Mouse (Mus musculus): ENCODE measurements around the gene Mroh8. TPM values are rescaled to one million over a fixed set of nuclear protein-coding genes. Genes with fewer than 3 reads are reported as not detected.
"Not testable (repeated sequence)": the region's sequence is repeated elsewhere in the genome, so short reads cannot be mapped to it uniquely, and the experiment has no call there.

The Mroh8 gene
- polyA plus RNA-seq, 1 experiment, result 3.4 TPM

DNA sequence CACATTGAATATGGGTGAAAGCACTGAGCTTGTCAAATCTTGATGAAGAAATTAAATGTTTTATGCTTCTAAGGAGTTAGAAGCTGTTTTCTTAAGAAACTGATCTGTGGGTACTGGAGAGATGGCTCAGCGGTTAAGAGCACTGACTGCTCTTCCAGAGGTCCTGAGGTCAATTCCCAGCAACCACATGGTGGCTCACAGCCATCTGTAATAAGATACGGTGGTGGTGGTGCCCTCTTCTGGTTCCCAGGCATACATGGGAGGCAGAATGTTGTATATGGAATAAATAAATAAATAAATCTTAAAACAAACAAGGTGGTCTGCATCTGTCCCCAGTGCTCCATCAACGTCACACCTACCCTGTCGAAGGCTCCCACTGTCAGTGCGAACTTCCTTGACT lies 104.9 kb downstream of the Mroh8 start:
- no peak for TF ChIP-seq CTCF (IDR thresholded peaks at IDR 0.05; ENCODE audit: control insufficient read depth, insufficient read depth, low read length)
- TF ChIP-seq POLR2A (IDR thresholded peaks at IDR 0.05; ENCODE audit: borderline replicate concordance, control insufficient read depth, low read depth, low read length), result no peak

DNA sequence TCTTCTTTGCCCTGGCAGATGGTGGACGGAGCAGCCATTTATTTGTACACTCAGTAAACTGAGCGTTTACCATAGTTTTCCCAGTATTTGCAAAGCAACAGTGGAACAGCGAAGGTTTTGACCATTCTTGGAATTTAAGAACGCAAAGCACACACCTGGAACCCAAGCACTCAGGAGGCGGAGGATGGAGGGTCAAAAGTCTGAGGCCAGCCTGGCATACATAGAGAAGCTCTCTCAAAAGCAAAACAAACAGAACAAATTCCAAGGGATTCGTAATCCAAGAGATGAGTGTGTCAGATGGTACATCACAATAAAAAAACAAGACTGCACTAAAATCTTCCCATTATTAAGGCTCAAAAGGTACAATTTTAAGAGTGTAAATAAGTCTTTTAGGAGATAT lies 105.8 kb downstream of the Mroh8 start:
- TF ChIP-seq CTCF (IDR thresholded peaks at IDR 0.05; ENCODE audit: control insufficient read depth, insufficient read depth, low read length) (no peak), POLR2A (IDR thresholded peaks at IDR 0.05; ENCODE audit: borderline replicate concordance, control insufficient read depth, low read depth, low read length) (no peak)
- no peaks in the 10 kb centered on the region for H3K4me1 ChIP-seq (ENCODE audit: control insufficient read depth, insufficient read depth, low read length)
- 96% methylated on average over 6 of the region's 6 CpGs for WGBS
- no peak overlapping the region for H3K27ac ChIP-seq (ENCODE audit: control insufficient read depth, insufficient read depth, low read depth, low read length, poor library complexity)
- no peak overlapping the region for H3K4me3 ChIP-seq (replicated peaks; ENCODE audit: control insufficient read depth, low read depth, low read length)

More for the DNA sequence above, 104.9 kb downstream of the Mroh8 start:
- Histone ChIP-seq H3K4me3 (replicated peaks; ENCODE audit: control insufficient read depth, low read depth, low read length) (no peak overlapping the region), H3K4me1 (ENCODE audit: control insufficient read depth, insufficient read depth, low read length) (no peaks in the 10 kb centered on the region), H3K27ac (ENCODE audit: control insufficient read depth, insufficient read depth, low read depth, low read length, poor library complexity) (no peak overlapping the region)
- 86% methylated on average over 5 of the region's 5 CpGs for WGBS

DNA sequence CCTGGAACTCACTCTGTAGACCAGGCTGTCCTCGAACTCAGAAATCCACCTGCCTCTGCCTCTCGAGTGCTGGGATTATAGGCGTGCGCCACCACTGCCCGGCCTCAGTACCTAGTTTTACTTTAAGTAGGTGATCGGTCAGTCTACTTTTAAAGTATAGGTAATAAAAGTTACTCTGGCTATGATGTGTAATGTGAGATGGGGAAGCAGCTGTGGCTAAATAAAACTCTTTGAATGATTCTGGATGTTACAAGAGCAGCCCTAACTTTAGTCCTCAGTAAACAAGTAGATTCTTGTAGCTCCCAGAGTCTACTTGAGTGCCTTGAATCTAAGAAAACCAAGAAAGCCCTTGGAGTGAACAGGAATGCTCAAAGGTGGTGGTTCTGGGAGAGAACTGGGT lies 106.4 kb downstream of the Mroh8 start:
- WGBS, result 95% methylated on average over 6 of the region's 6 CpGs
- Histone ChIP-seq H3K4me3 (replicated peaks; ENCODE audit: control insufficient read depth, low read depth, low read length) (no peak overlapping the region), H3K27ac (ENCODE audit: control insufficient read depth, insufficient read depth, low read depth, low read length, poor library complexity) (no peak overlapping the region), H3K4me1 (ENCODE audit: control insufficient read depth, insufficient read depth, low read length) (no peaks in the 10 kb centered on the region)
- TF ChIP-seq POLR2A (IDR thresholded peaks at IDR 0.05; ENCODE audit: borderline replicate concordance, control insufficient read depth, low read depth, low read length) (no peak), CTCF (IDR thresholded peaks at IDR 0.05; ENCODE audit: control insufficient read depth, insufficient read depth, low read length) (no peak)

DNA sequence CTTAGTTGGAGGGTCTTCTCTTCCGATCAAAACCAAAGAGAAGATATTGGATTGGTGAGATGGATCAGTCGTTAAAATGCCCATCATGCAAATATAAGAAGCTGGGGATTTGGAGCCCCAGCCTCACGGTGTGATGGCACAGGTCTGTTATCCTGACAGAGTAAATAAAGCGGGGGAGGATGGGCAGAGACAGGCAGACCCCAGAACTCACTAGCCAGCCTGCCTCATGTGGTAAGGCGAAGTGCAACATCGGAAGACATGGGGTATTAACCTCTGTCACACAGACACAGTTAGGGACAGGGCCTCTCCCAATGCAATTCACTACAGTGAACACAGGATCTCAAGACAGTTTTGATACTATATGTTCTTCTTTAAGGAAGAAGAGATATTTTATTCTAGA lies 108.7 kb downstream of the Mroh8 start:
- H3K4me3 ChIP-seq (replicated peaks; ENCODE audit: control insufficient read depth, low read depth, low read length), result no peak overlapping the region
- TF ChIP-seq POLR2A (IDR thresholded peaks at IDR 0.05; ENCODE audit: borderline replicate concordance, control insufficient read depth, low read depth, low read length) (no peak), CTCF (IDR thresholded peaks at IDR 0.05; ENCODE audit: control insufficient read depth, insufficient read depth, low read length) (no peak)
- 90% methylated on average over 6 of the region's 6 CpGs for WGBS
- no peaks in the 10 kb centered on the region for H3K4me1 ChIP-seq (ENCODE audit: control insufficient read depth, insufficient read depth, low read length)
- no peak overlapping the region for H3K27ac ChIP-seq (ENCODE audit: control insufficient read depth, insufficient read depth, low read depth, low read length, poor library complexity)

DNA sequence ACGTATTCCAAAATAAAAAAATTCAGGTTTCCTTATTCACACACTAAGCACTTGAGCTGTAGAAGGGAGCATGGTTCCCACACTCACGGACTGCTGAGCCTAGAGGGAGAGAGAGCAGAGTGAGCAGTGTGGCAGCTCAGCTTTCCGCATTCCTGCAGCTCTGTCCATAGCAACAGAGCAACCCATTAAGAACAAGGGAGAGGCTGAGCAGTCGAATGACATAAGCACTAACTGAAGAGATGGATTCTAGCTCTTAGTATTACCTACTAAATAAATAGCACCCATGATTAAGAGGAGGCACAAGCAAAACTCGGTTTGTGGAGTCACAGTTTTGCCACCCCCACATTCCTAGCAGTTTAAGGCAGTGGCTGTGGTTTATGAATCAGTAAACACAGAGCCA lies 109.2 kb downstream of the Mroh8 start:
- H3K4me3 ChIP-seq (replicated peaks; ENCODE audit: control insufficient read depth, low read depth, low read length), result no peak overlapping the region
- H3K4me1 ChIP-seq (ENCODE audit: control insufficient read depth, insufficient read depth, low read length), result no peaks in the 10 kb centered on the region
- no peak overlapping the region for H3K27ac ChIP-seq (ENCODE audit: control insufficient read depth, insufficient read depth, low read depth, low read length, poor library complexity)
- 86% methylated on average over 5 of the region's 5 CpGs for WGBS
- TF ChIP-seq POLR2A (IDR thresholded peaks at IDR 0.05; ENCODE audit: borderline replicate concordance, control insufficient read depth, low read depth, low read length) (no peak), CTCF (IDR thresholded peaks at IDR 0.05; ENCODE audit: control insufficient read depth, insufficient read depth, low read length) (no peak)

DNA sequence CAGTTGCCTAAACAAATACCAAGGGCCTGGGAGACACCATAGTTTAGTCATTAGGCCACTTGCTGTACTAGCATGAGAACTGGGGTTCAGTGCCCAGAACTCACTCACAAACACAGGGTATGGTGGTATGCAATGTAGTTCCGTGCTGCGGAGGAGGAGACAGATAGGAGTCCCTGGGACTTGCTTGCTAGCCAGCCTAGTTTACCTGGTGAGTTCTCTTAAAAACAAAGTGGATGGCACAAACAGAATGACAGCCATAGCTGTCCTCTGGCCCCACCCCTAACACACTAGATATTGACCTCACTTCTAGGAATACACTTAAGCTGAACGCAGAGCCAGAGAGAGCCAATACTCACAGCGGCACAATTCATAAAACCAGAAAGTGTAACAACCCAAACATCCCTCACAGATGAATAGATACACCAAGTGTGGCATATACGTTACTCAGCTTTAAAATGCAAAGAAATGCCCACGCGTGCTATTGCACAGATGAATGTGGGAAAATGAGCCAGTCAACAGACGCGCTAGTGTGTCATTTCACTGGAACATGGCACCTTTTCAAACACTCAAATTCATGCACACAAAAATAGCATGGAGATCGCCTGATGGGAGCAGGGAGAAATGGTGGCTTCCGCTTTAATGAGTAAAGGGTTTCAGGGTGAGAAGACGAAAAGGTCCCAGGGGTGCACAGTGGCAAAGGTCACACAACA lies 112.8 kb downstream of the Mroh8 start:
- no peak overlapping the region for H3K4me3 ChIP-seq (replicated peaks; ENCODE audit: control insufficient read depth, low read depth, low read length)
- TF ChIP-seq CTCF (IDR thresholded peaks at IDR 0.05; ENCODE audit: control insufficient read depth, insufficient read depth, low read length) (no peak), POLR2A (IDR thresholded peaks at IDR 0.05; ENCODE audit: borderline replicate concordance, control insufficient read depth, low read depth, low read length) (no peak)
- WGBS, result 96% methylated on average over 12 of the region's 12 CpGs
- no peak overlapping the region; the same call in 1 of the 2 replicates for H3K27ac ChIP-seq (ENCODE audit: control insufficient read depth, insufficient read depth, low read depth, low read length, poor library complexity)
- no peaks in the 10 kb centered on the region for H3K4me1 ChIP-seq (ENCODE audit: control insufficient read depth, insufficient read depth, low read length)

DNA sequence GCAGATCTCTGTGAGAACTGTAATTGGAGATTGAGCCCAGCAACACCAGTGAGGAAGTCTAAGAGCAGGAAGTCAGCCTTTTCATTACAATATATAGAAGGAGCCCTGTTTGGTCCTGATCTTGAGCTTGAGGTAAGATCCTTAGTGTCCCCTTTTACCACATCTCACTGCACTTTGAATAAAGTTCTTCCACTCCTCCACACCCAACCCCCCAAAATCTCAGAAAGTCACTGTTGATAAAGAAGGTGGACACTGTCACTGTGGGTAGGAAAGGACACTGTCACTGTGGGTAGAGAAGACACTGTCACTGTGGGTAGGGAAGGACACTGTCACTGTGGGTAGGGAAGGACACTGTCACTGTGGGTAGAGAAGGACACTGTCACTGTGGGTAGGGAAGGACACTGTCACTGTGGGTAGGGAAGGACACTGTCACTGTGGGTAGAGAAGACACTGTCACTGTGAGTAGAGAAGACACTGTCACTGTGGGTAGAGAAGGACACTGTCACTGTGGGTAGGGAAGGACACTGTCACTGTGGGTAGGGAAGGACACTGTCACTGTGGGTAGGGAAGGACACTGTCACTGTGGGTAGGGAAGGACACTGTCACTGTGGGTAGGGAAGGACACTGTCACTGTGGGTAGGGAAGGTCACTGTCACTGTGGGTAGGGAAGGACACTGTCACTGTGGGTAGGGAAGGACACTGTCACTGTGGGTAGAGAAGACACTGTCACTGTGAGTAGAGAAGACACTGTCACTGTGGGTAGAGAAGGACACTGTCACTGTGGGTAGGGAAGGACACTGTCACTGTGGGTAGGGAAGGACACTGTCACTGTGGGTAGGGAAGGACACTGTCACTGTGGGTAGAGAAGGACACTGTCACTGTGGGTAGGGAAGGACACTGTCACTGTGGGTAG lies 113.8 kb downstream of the Mroh8 start:
- not testable (repeated sequence) for H3K4me1 ChIP-seq (ENCODE audit: control insufficient read depth, insufficient read depth, low read length); H3K4me3 ChIP-seq (replicated peaks; ENCODE audit: control insufficient read depth, low read depth, low read length)
- peak overlapping the region; percentile 10; the same call in 1 of the 2 replicates for H3K27ac ChIP-seq (ENCODE audit: control insufficient read depth, insufficient read depth, low read depth, low read length, poor library complexity)

DNA sequence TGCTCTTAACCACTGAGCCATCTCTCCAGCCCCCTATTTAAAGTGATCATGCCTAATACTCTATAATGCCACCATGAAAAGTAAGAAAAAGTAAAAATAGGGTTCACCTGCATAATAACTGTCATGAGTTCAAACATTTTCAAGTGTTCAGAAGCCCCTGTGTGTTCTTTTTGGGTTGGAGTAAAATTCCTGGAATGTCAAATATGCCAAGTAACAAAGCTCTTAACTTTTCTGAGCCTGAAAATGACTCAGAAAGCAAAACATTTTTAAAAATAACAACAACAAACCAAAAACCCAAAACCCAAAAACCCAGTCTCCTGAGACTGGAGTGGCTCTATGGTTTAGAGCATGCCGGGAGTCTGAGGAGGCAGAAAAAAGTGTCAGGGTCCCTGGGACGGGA lies 115.2 kb downstream of the Mroh8 start:
- H3K4me3 ChIP-seq (replicated peaks; ENCODE audit: control insufficient read depth, low read depth, low read length), result no peak overlapping the region
- H3K4me1 ChIP-seq (ENCODE audit: control insufficient read depth, insufficient read depth, low read length), result no peaks in the 10 kb centered on the region
- H3K27ac ChIP-seq (ENCODE audit: control insufficient read depth, insufficient read depth, low read depth, low read length, poor library complexity), result no peak overlapping the region
- TF ChIP-seq CTCF (IDR thresholded peaks at IDR 0.05; ENCODE audit: control insufficient read depth, insufficient read depth, low read length), result no peak
- TF ChIP-seq POLR2A (IDR thresholded peaks at IDR 0.05; ENCODE audit: borderline replicate concordance, control insufficient read depth, low read depth, low read length), result no peak
- 93% methylated on average over 2 of the region's 2 CpGs for WGBS

Other genes starting within 250 kb of the Mroh8 start
- gene Soga1, start 200.3 kb downstream of the Mroh8 start, polyA plus RNA-seq (2011; ENCODE audit: insufficient read depth, insufficient read length, low replicate concordance, missing spikeins), result 3.0 and 5.0 TPM in 2 replicates
- gene Tldc2, start 192.5 kb downstream of the Mroh8 start, polyA plus RNA-seq (2011; ENCODE audit: insufficient read depth, insufficient read length, low replicate concordance, missing spikeins), result not detected in 2 replicates
- 48.9 and 113 TPM in 2 replicates for gene Samhd1, start 144.3 kb downstream of the Mroh8 start, polyA plus RNA-seq (2011; ENCODE audit: insufficient read depth, insufficient read length, low replicate concordance, missing spikeins)
- gene Rbl1, start 75.0 kb downstream of the Mroh8 start, polyA plus RNA-seq (2011; ENCODE audit: insufficient read depth, insufficient read length, low replicate concordance, missing spikeins), result 17.1 and 18.4 TPM in 2 replicates
- 76.1 and 97.0 TPM in 2 replicates for gene Rpn2, start 532 bp downstream of the Mroh8 start, polyA plus RNA-seq (2011; ENCODE audit: insufficient read depth, insufficient read length, low replicate concordance, missing spikeins)
- gene Ghrh, start 68.0 kb upstream of the Mroh8 start, polyA plus RNA-seq (2011; ENCODE audit: insufficient read depth, insufficient read length, low replicate concordance, missing spikeins), result not detected in 2 replicates
- gene Manbal, start 88.0 kb upstream of the Mroh8 start, polyA plus RNA-seq (2011; ENCODE audit: insufficient read depth, insufficient read length, low replicate concordance, missing spikeins), result 13.3 and 33.1 TPM in 2 replicates
- gene Src, start 138.9 kb upstream of the Mroh8 start, polyA plus RNA-seq (2011; ENCODE audit: insufficient read depth, insufficient read length, low replicate concordance, missing spikeins), result 13.7 and 15.4 TPM in 2 replicates

All from bone marrow, adult 2 months (tissue).